Mouse (Mus musculus) thymus, adult 2 months (tissue): ENCODE measurements around the gene Tex10.

Source experiments
- CTCF ChIP-seq: fragments of 200-500 bp; IDR thresholded peaks from 2 replicates; pipeline ENCODE4 v1.5.1; 2012; ENCODE audit warnings: mild to moderate bottlenecking, control low read depth, low read length, moderate library complexity, borderline replicate concordance; ENCODE audit not compliant: control insufficient read depth, poor library complexity, insufficient read depth; ENCODE audit errors: extremely low read depth
- POLR2A ChIP-seq: fragments of 200-500 bp; IDR thresholded peaks from 2 replicates; pipeline ENCODE4 v1.6.1; 2012; ENCODE audit warnings: mild to moderate bottlenecking, low read length, control low read depth, moderate library complexity; ENCODE audit not compliant: control insufficient read depth, poor library complexity, insufficient read depth; ENCODE audit errors: extremely low read depth

- TF ChIP-seq CTCF (no peak), POLR2A (no peak)
Observed at GRCm38 (mm10) chr4:48492510-48492909, 19.3 kb upstream of the Tex10 start.
